Comparison of ENCODE assay signal across 9 mouse cellular contexts in the genomic region with DNA sequence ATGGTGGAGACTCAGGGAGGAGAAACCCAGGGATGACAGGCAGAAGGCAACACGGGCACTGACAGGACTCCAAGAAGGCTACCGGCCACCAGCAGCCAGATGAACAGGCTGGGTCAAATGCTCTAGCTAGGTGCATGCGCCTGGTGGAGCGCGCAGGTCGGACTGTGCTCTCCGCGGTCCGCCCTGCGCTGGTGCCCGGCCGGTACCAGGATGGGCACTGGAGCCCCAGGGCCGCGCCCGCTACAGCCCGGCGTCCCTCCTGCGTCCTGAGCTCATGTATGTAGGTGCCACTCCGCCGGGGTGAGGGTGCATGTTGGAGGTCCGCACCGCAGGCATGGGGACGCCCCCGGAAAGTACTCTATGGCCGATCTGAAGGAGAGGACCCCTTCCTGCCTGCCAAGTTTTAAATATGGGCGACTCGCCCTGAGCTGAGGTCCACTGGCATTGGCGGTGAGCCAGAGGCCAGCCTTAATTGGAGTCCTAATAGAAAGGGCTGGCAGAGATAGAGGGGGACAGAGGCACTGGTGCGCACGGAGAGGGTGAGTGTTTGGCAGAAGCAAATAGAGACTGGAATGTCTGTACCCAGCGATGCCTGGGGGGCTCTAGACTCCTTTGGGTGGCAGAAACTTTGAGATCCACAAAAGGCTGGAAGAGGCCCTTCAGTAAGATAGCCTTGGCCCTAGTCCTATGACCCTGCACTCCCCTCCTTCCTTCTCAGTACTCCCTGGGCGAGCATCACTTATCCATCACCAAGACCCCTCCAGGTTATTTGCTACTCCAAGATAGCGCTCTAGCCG. TPM values are rescaled to one million over a fixed set of nuclear protein-coding genes. Genes with fewer than 3 reads are reported as not detected.
DNase-seq lines count a peak whose midpoint lies in the region; ATAC-seq lines count a peak whose summit lies in the region.
"Had no signal": no experiment of that assay in that cellular context is flagged by ENCODE, and none has a peak within 500 bp of the region (broad histone marks: within the 10 kb centered on the region; RNA-seq: fewer than 3 reads in every experiment).

No protein-coding gene starts in this region.

- intact Hi-C loops in gastrocnemius, postnatal 14 days (cut with DNase I; ENCODE audit: low total_unique reads), result no loop called here

- peak overlapping the region; percentile 26 for H3K4me3 ChIP-seq in limb, embryonic 11.5 days (ENCODE audit: low read depth, low read length)
- peak overlapping the region; percentile 40 for H3K4me3 ChIP-seq in stomach, embryonic 14.5 days (ENCODE audit: low read depth, low read length)

- peak; percentile 36; the same call in 1 of the 2 replicates for ATAC-seq in limb, embryonic 11.5 days (ENCODE audit: insufficient number of reproducible peaks, low FRiP score, low TSS enrichment, low read depth)
- peak; percentile 16; the same call in 1 of the 2 replicates for ATAC-seq in stomach, embryonic 14.5 days (ENCODE audit: insufficient number of reproducible peaks, insufficient read depth, low FRiP score, low read depth)

- H3K27me3 ChIP-seq in limb, embryonic 11.5 days (ENCODE audit: control insufficient read depth, insufficient read depth, low read length), result peaks cover 40% of the 10 kb centered on the region
- H3K27me3 ChIP-seq in stomach, embryonic 14.5 days (ENCODE audit: control insufficient read depth, insufficient read depth, low read length), result peaks cover 43% of the 10 kb centered on the region

- 2% methylated on average over 34 of the region's 34 CpGs for WGBS in limb, embryonic 11.5 days
- WGBS in stomach, embryonic 14.5 days, result 2% methylated on average over 34 of the region's 34 CpGs

- DNase-seq in gastrocnemius, postnatal 10 days, result peak; percentile 9
- no peak for DNase-seq in gastrocnemius, postnatal 14 days
- peak; percentile 41 for DNase-seq in testis, postnatal 10 days (ENCODE audit: low spot score)
- DNase-seq in testis, postnatal 14 days (ENCODE audit: low spot score), result no peak
- DNase-seq in limb, embryonic 11.5 days (ENCODE audit: low spot score), result peak; percentile 26
- DNase-seq in spleen, postnatal 4 days (ENCODE audit: low spot score in 2 of 2), result no peak
- DNase-seq in cerebellum, postnatal 36 days, result no peak

- H3K36me3 ChIP-seq in limb, embryonic 11.5 days (ENCODE audit: control insufficient read depth, insufficient read depth, low read length), result no peaks in the 10 kb centered on the region
- H3K36me3 ChIP-seq in stomach, embryonic 14.5 days (ENCODE audit: control insufficient read depth, insufficient read depth, low read length), result no peaks in the 10 kb centered on the region

- H3K27ac ChIP-seq in limb, embryonic 11.5 days (replicated peaks; ENCODE audit: low read depth, low read length), result no peak overlapping the region
- H3K27ac ChIP-seq in stomach, embryonic 14.5 days (ENCODE audit: low read length), result no peak overlapping the region

- H3K9me3 ChIP-seq in limb, embryonic 11.5 days (ENCODE audit: control insufficient read depth, low read length), result no peaks in the 10 kb centered on the region
- no peaks in the 10 kb centered on the region for H3K9me3 ChIP-seq in stomach, embryonic 14.5 days (ENCODE audit: control insufficient read depth, low read depth, low read length)

- H3K4me1 ChIP-seq in limb, embryonic 11.5 days (ENCODE audit: control insufficient read depth, insufficient read depth, low read length), result peaks cover 4% of the 10 kb centered on the region; the same call in 1 of the 2 replicates
- H3K4me1 ChIP-seq in stomach, embryonic 14.5 days (ENCODE audit: control insufficient read depth, insufficient read depth, low read length), result no peaks in the 10 kb centered on the region; the same call in none of the 2 replicates

- no peak overlapping the region for H3K9ac ChIP-seq in limb, embryonic 11.5 days (ENCODE audit: low read length)
- no peak overlapping the region; the same call in 1 of the 2 replicates for H3K9ac ChIP-seq in stomach, embryonic 14.5 days (replicated peaks; ENCODE audit: low read depth, low read length)

- peak overlapping the region; percentile 40 for H3K4me2 ChIP-seq in limb, embryonic 11.5 days (ENCODE audit: low read depth, severe bottlenecking)
- H3K4me2 ChIP-seq in stomach, embryonic 14.5 days (replicated peaks; ENCODE audit: low read depth, low read length), result peak overlapping the region; percentile 84

RNA-seq across cellular contexts. Expression of gene Vwc2, which starts 0.4 kb away (rescaled TPM):
- 1 to 10 TPM; 1.5 to 2.3 TPM for total RNA-seq in gastrocnemius, postnatal 10 days (2021)
- under 1 TPM; 0.38 to 0.90 TPM for total RNA-seq in gastrocnemius, postnatal 14 days (2021)
- polyA plus RNA-seq in limb, embryonic 11.5 days (2014; fragmentation: Nextera tagmentation; extraction: Ambion mirVana), result 0.31 and 0.32 TPM in 2 replicates
- 1.8 and 2.1 TPM in 2 replicates for polyA plus RNA-seq in stomach, embryonic 14.5 days (2014; fragmentation: Nextera tagmentation; extraction: Ambion mirVana)
- total RNA-seq: CH12.LX had no signal

Comparison
In these comparisons a context has a peak if more than half of its experiments do, and no peak if none do; other contexts are left out.
1. DNase-seq: peak in gastrocnemius, postnatal 10 days (single experiment), testis, postnatal 10 days (single experiment) and limb, embryonic 11.5 days (single experiment); none in gastrocnemius, postnatal 14 days (single experiment), testis, postnatal 14 days (single experiment), spleen, postnatal 4 days (0 of 2) and cerebellum, postnatal 36 days (0 of 2).